In genomic region chr5:24623041-24623985, GRCm38 (mm10) we compare ENCODE assay signal across 9 mouse cellular contexts. TPM values are rescaled to one million over a fixed set of nuclear protein-coding genes. Genes with fewer than 3 reads are reported as not detected.
DNase-seq lines count a peak whose midpoint lies in the region; ATAC-seq and TF ChIP-seq lines count a peak whose summit lies in the region.
"Had no signal": no experiment of that assay in that cellular context is flagged by ENCODE, and none has a peak within 500 bp of the region (broad histone marks: within the 10 kb centered on the region; RNA-seq: fewer than 3 reads in every experiment).

No protein-coding gene starts in this region.

- no peak overlapping the region for H3K27ac ChIP-seq in kidney, postnatal 0 days
- peak overlapping the region; percentile 79 for H3K27ac ChIP-seq in forebrain, postnatal 0 days (ENCODE audit: low read depth, low read length)
- peak overlapping the region; percentile 60; the same call in 1 of the 2 replicates for H3K27ac ChIP-seq in midbrain, embryonic 15.5 days

- H3K4me3 ChIP-seq in kidney, postnatal 0 days (replicated peaks; ENCODE audit: low read depth, low read length), result no peak overlapping the region; the same call in 1 of the 2 replicates
- H3K4me3 ChIP-seq in forebrain, postnatal 0 days (ENCODE audit: low read depth, low read length), result peak overlapping the region; percentile 63
- H3K4me3 ChIP-seq in midbrain, embryonic 15.5 days, result peak overlapping the region; percentile 77

- H3K9ac ChIP-seq in kidney, postnatal 0 days (ENCODE audit: low read depth, low read length), result no peak overlapping the region
- peak overlapping the region; percentile 82 for H3K9ac ChIP-seq in forebrain, postnatal 0 days
- H3K9ac ChIP-seq in midbrain, embryonic 15.5 days, result peak overlapping the region; percentile 78

- ATAC-seq in kidney, postnatal 0 days (replicated peaks; ENCODE audit: low FRiP score, low read depth), result no peak
- peak; percentile 12 for ATAC-seq in forebrain, postnatal 0 days
- ATAC-seq in midbrain, embryonic 15.5 days (replicated peaks), result peak; percentile 12; the same call in 1 of the 2 replicates

- TF ChIP-seq CTCF in kidney, postnatal 0 days (IDR thresholded peaks at IDR 0.05; ENCODE audit: low read depth), result no peak
- no peak for TF ChIP-seq CTCF in forebrain, postnatal 0 days (IDR thresholded peaks at IDR 0.05; ENCODE audit: low read depth)

- H3K9me3 ChIP-seq in kidney, postnatal 0 days (replicated peaks; ENCODE audit: low read length), result no peaks in the 10 kb centered on the region
- no peaks in the 10 kb centered on the region for H3K9me3 ChIP-seq in forebrain, postnatal 0 days (ENCODE audit: low read length)
- no peaks in the 10 kb centered on the region for H3K9me3 ChIP-seq in midbrain, embryonic 15.5 days

- peak overlapping the region; percentile 77; the same call in 1 of the 2 replicates for H3K4me2 ChIP-seq in kidney, postnatal 0 days (ENCODE audit: low read length)
- H3K4me2 ChIP-seq in forebrain, postnatal 0 days (ENCODE audit: low read depth), result peak overlapping the region; percentile 61
- H3K4me2 ChIP-seq in midbrain, embryonic 15.5 days, result peak overlapping the region; percentile 60

- H3K27me3 ChIP-seq in kidney, postnatal 0 days (ENCODE audit: insufficient read depth, low read length), result no peaks in the 10 kb centered on the region
- H3K27me3 ChIP-seq in forebrain, postnatal 0 days (ENCODE audit: insufficient read depth, low read length), result no peaks in the 10 kb centered on the region
- H3K27me3 ChIP-seq in midbrain, embryonic 15.5 days (replicated peaks), result no peaks in the 10 kb centered on the region

- H3K4me1 ChIP-seq in kidney, postnatal 0 days (replicated peaks; ENCODE audit: insufficient read depth, low read length), result no peaks in the 10 kb centered on the region
- H3K4me1 ChIP-seq in forebrain, postnatal 0 days (ENCODE audit: insufficient read depth), result peaks cover 28% of the 10 kb centered on the region
- peaks cover 36% of the 10 kb centered on the region for H3K4me1 ChIP-seq in midbrain, embryonic 15.5 days

- WGBS in kidney, postnatal 0 days, result 45% methylated on average over 8 of the region's 8 CpGs
- 38% methylated on average over 8 of the region's 8 CpGs for WGBS in forebrain, postnatal 0 days
- 46% methylated on average over 8 of the region's 8 CpGs for WGBS in midbrain, embryonic 15.5 days

- no peaks in the 10 kb centered on the region for H3K36me3 ChIP-seq in kidney, postnatal 0 days (ENCODE audit: insufficient read depth, low read length)
- no peaks in the 10 kb centered on the region for H3K36me3 ChIP-seq in forebrain, postnatal 0 days (ENCODE audit: insufficient read depth)
- no peaks in the 10 kb centered on the region for H3K36me3 ChIP-seq in midbrain, embryonic 15.5 days (replicated peaks)

- no peak for DNase-seq in kidney, postnatal 0 days (ENCODE audit: low spot score)
- no peak for DNase-seq in kidney, postnatal 4 days
- DNase-seq in cerebellum, adult 9-10 months, result peak; percentile 95
- DNase-seq in forebrain, postnatal 0 days, result no peak
- no peak for DNase-seq in MN1 (ENCODE audit: low spot score)
- no peak for DNase-seq in embryo, embryonic 11 days
- DNase-seq in natural killer cell, adult 2 months (ENCODE audit: low spot score in 2 of 2), result no peak

RNA-seq across cellular contexts. Expression of gene Smarcd3, which starts 0.9 kb away (rescaled TPM):
- 16.4 and 19.7 TPM in 2 replicates for polyA plus RNA-seq in kidney, postnatal 0 days (2015; fragmentation: Nextera tagmentation; extraction: Ambion mirVana)
- 265 and 272 TPM in 2 replicates for total RNA-seq in forebrain, postnatal 0 days (2014; rRNA removed)
- 162 and 168 TPM in 2 replicates for polyA plus RNA-seq in forebrain, postnatal 0 days (2015; fragmentation: Nextera tagmentation; extraction: Ambion mirVana)
- 182 and 186 TPM in 2 replicates for polyA plus RNA-seq in midbrain, embryonic 15.5 days (2015; fragmentation: Nextera tagmentation; extraction: Ambion mirVana)
- polyA plus RNA-seq: erythroblast, embryonic 14.5 days had no signal

RNA-seq across cellular contexts. Expression of gene Chpf2, which starts 36.8 kb away (rescaled TPM):
- polyA plus RNA-seq in kidney, postnatal 0 days (2015; fragmentation: Nextera tagmentation; extraction: Ambion mirVana), result 26.0 and 27.6 TPM in 2 replicates
- 25.0 and 33.5 TPM in 2 replicates for total RNA-seq in forebrain, postnatal 0 days (2014; rRNA removed)
- polyA plus RNA-seq in forebrain, postnatal 0 days (2015; fragmentation: Nextera tagmentation; extraction: Ambion mirVana), result 18.7 and 21.3 TPM in 2 replicates
- polyA plus RNA-seq in midbrain, embryonic 15.5 days (2015; fragmentation: Nextera tagmentation; extraction: Ambion mirVana), result 22.1 and 23.0 TPM in 2 replicates

RNA-seq across cellular contexts. Expression of gene Abcf2, which starts 46.0 kb away (rescaled TPM):
- polyA plus RNA-seq in kidney, postnatal 0 days (2015; fragmentation: Nextera tagmentation; extraction: Ambion mirVana), result 74.4 and 79.6 TPM in 2 replicates
- total RNA-seq in forebrain, postnatal 0 days (2014; rRNA removed), result 59.8 and 66.2 TPM in 2 replicates
- polyA plus RNA-seq in forebrain, postnatal 0 days (2015; fragmentation: Nextera tagmentation; extraction: Ambion mirVana), result 73.7 and 80.8 TPM in 2 replicates
- 83.8 and 86.4 TPM in 2 replicates for polyA plus RNA-seq in midbrain, embryonic 15.5 days (2015; fragmentation: Nextera tagmentation; extraction: Ambion mirVana)
